Mouse (Mus musculus): ENCODE data around the gene Ces2c. TPM values are rescaled to one million over a fixed set of nuclear protein-coding genes. Genes with fewer than 3 reads are reported as not detected.
"Not testable (repeated sequence)": the region's sequence is repeated elsewhere in the genome, so short reads cannot be mapped to it uniquely, and the experiment has no call there.

Gene Ces2c
- not detected in 2 replicates for polyA plus RNA-seq (2012; ENCODE audit: insufficient read depth, insufficient read length, missing spikeins)

GRCm38 (mm10) chr8:104846831-104847230 is at the start of gene Ces2c:
Gene Ces2c, plus strand, starts transcription at chr8:104847068.
- Histone ChIP-seq H3K4me3 (ENCODE audit: insufficient read depth, low read depth, low read length) (no peak within 1 kb of the TSS), H3K27ac (replicated peaks; ENCODE audit: low read depth, low read length) (no peak within 1 kb of the TSS), H3K4me1 (ENCODE audit: control insufficient read depth, insufficient read depth, insufficient read length, low read length) (no peaks in the 10 kb centered on the region)

GRCm38 (mm10) chr8:104799385-104799784 is 47.5 kb upstream of the Ces2c start:
- no peak overlapping the region for H3K27ac ChIP-seq (replicated peaks; ENCODE audit: low read depth, low read length)
- no peaks in the 10 kb centered on the region for H3K4me1 ChIP-seq (ENCODE audit: control insufficient read depth, insufficient read depth, insufficient read length, low read length)
- H3K4me3 ChIP-seq (ENCODE audit: insufficient read depth, low read depth, low read length): no peak overlapping the region

GRCm38 (mm10) chr8:104806127-104806526 is 40.7 kb upstream of the Ces2c start:
- Histone ChIP-seq H3K4me3 (ENCODE audit: insufficient read depth, low read depth, low read length) (no peak overlapping the region), H3K4me1 (ENCODE audit: control insufficient read depth, insufficient read depth, insufficient read length, low read length) (no peaks in the 10 kb centered on the region), H3K27ac (replicated peaks; ENCODE audit: low read depth, low read length) (no peak overlapping the region)

GRCm38 (mm10) chr8:104808542-104809413 is 38.1 kb upstream of the Ces2c start:
- no peak overlapping the region for H3K4me3 ChIP-seq (ENCODE audit: insufficient read depth, low read depth, low read length)
- H3K4me1 ChIP-seq (ENCODE audit: control insufficient read depth, insufficient read depth, insufficient read length, low read length): no peaks in the 10 kb centered on the region
- no peak overlapping the region for H3K27ac ChIP-seq (replicated peaks; ENCODE audit: low read depth, low read length)

- no peak overlapping the region for H3K4me3 ChIP-seq (ENCODE audit: insufficient read depth, low read depth, low read length)
- no peak overlapping the region for H3K27ac ChIP-seq (replicated peaks; ENCODE audit: low read depth, low read length)
- no peaks in the 10 kb centered on the region for H3K4me1 ChIP-seq (ENCODE audit: control insufficient read depth, insufficient read depth, insufficient read length, low read length)
These were observed 37.4 kb upstream of the Ces2c start for GRCm38 (mm10) chr8:104809436-104809835.

- Histone ChIP-seq H3K4me3 (ENCODE audit: insufficient read depth, low read depth, low read length) (no peak overlapping the region), H3K4me1 (ENCODE audit: control insufficient read depth, insufficient read depth, insufficient read length, low read length) (no peaks in the 10 kb centered on the region), H3K27ac (replicated peaks; ENCODE audit: low read depth, low read length) (no peak overlapping the region)
These were observed 20.0 kb upstream of the Ces2c start for GRCm38 (mm10) chr8:104826912-104827311.

- no peak overlapping the region for H3K4me3 ChIP-seq (ENCODE audit: insufficient read depth, low read depth, low read length)
- H3K27ac ChIP-seq (replicated peaks; ENCODE audit: low read depth, low read length): no peak overlapping the region
- no peaks in the 10 kb centered on the region for H3K4me1 ChIP-seq (ENCODE audit: control insufficient read depth, insufficient read depth, insufficient read length, low read length)
These were observed 18.6 kb upstream of the Ces2c start for GRCm38 (mm10) chr8:104828221-104828620.

GRCm38 (mm10) chr8:104831440-104831839 is 15.4 kb upstream of the Ces2c start, which contains the start of gene Ces2b:
Gene Ces2b, plus strand, starts transcription at chr8:104831572.
- Histone ChIP-seq H3K4me1 (ENCODE audit: control insufficient read depth, insufficient read depth, insufficient read length, low read length) (no peaks in the 10 kb centered on the region), H3K4me3 (ENCODE audit: insufficient read depth, low read depth, low read length) (no peak within 1 kb of the TSS), H3K27ac (replicated peaks; ENCODE audit: low read depth, low read length) (no peak within 1 kb of the TSS)

- no peak overlapping the region for H3K4me3 ChIP-seq (ENCODE audit: insufficient read depth, low read depth, low read length)
- H3K27ac ChIP-seq (replicated peaks; ENCODE audit: low read depth, low read length): no peak overlapping the region
- no peaks in the 10 kb centered on the region for H3K4me1 ChIP-seq (ENCODE audit: control insufficient read depth, insufficient read depth, insufficient read length, low read length)
These were observed 5.3 kb upstream of the Ces2c start for GRCm38 (mm10) chr8:104841360-104842078.

- Histone ChIP-seq H3K4me3 (ENCODE audit: insufficient read depth, low read depth, low read length) (no peak overlapping the region), H3K4me1 (ENCODE audit: control insufficient read depth, insufficient read depth, insufficient read length, low read length) (no peaks in the 10 kb centered on the region), H3K27ac (replicated peaks; ENCODE audit: low read depth, low read length) (no peak overlapping the region)
These were observed 1.0 kb downstream of the Ces2c start for GRCm38 (mm10) chr8:104847741-104848462.

- H3K4me1 ChIP-seq (ENCODE audit: control insufficient read depth, insufficient read depth, insufficient read length, low read length); H3K4me3 ChIP-seq (ENCODE audit: insufficient read depth, low read depth, low read length); H3K27ac ChIP-seq (replicated peaks; ENCODE audit: low read depth, low read length): not testable (repeated sequence)
These were observed 20.1 kb downstream of the Ces2c start for GRCm38 (mm10) chr8:104866844-104867531.

GRCm38 (mm10) chr8:104868876-104869275 is 22.0 kb downstream of the Ces2c start:
- not testable (repeated sequence) for H3K27ac ChIP-seq (replicated peaks; ENCODE audit: low read depth, low read length); H3K4me1 ChIP-seq (ENCODE audit: control insufficient read depth, insufficient read depth, insufficient read length, low read length); H3K4me3 ChIP-seq (ENCODE audit: insufficient read depth, low read depth, low read length)

GRCm38 (mm10) chr8:104886223-104886926 is 39.5 kb downstream of the Ces2c start:
- H3K27ac ChIP-seq (replicated peaks; ENCODE audit: low read depth, low read length); H3K4me1 ChIP-seq (ENCODE audit: control insufficient read depth, insufficient read depth, insufficient read length, low read length): not testable (repeated sequence)

GRCm38 (mm10) chr8:104901746-104902145 is 54.9 kb downstream of the Ces2c start:
- no peak overlapping the region for H3K27ac ChIP-seq (replicated peaks; ENCODE audit: low read depth, low read length)
- no peaks in the 10 kb centered on the region for H3K4me1 ChIP-seq (ENCODE audit: control insufficient read depth, insufficient read depth, insufficient read length, low read length)
- no peak overlapping the region for H3K4me3 ChIP-seq (ENCODE audit: insufficient read depth, low read depth, low read length)

More at GRCm38 (mm10) chr8:104886223-104886926, 39.5 kb downstream of the Ces2c start:
- H3K4me3 ChIP-seq (ENCODE audit: insufficient read depth, low read depth, low read length): not testable (repeated sequence)

Measured in brown adipose tissue, adult 24 weeks (tissue).